Mouse (Mus musculus) left cerebral cortex, adult 8-10 months (tissue): ENCODE data around the gene Sys1. TPM values are rescaled to one million over a fixed set of nuclear protein-coding genes. Genes with fewer than 3 reads are reported as not detected.

Experiments
- DNase-seq, 2 experiments: peaks; one replicate each; pipeline ENCODE4 v3.0.0; 2022; ENCODE audit warnings: low spot score in 2 of 2
- total RNA-seq, 4 experiments: library from RNA; stranded (reverse); gene quantifications; 2 replicates each; pipeline ENCODE4 v1.2.4; 2022

Sys1 gene
- 10 to 100 TPM; 39.4 to 46.1 (median 40.6) TPM for total RNA-seq

DNA sequence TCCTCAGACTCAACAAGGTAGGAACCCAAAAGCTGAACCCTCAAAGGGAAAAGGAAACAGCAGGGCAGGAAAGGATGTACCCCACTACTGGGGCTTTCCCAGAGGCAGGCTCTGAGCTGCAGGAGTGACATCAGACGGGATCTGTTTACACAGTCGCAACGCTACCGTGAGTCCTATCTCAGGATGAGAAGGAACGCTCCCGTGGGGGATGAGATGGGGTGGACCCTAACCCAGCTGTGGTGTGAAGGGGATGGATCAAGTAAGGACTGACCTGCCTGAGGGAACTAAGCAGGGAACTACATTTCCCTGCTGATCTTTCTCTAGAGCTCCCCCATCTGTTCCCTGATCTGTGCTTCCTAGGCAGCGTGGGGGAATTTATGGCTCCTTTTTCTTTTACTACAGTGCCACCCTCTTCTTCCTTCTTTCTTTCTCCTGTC lies at the start of gene Sys1:
TSS of gene Sys1 (plus strand) at position 101 of the 437 bp plus-strand sequence.
- DNase-seq: peak; percentile 40 to 59

- peak in 1 of 2 experiments; percentile 50 for DNase-seq
These were observed 49.1 kb upstream of the Sys1 start for GRCm38 (mm10) chr2:164407708-164408107.

GRCm38 (mm10) chr2:164414167-164414566 lies 42.6 kb upstream of the Sys1 start:
- no peak for DNase-seq

GRCm38 (mm10) chr2:164414581-164414980 lies 42.2 kb upstream of the Sys1 start:
- DNase-seq: no peak

DNA sequence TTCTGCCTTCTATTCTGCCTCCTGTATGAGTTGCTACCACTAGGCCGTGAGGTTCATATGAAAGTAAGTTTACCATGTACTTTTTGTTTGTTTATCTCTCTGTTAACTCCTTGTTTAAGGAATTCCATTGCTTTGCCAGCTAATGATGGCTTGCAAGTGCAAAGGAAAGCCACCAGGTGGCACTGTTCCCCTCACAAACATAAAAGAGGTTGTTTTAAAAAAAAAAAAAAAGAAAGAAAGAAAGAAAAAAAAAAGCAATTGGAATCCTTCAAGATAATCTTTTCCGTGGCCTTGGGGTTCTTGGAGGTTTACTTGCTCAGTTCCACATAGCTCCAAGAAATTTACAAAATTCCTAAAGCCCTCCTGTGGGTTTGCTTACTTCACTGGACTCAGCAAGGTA lies 39.6 kb upstream of the Sys1 start:
- DNase-seq: no peak

DNA sequence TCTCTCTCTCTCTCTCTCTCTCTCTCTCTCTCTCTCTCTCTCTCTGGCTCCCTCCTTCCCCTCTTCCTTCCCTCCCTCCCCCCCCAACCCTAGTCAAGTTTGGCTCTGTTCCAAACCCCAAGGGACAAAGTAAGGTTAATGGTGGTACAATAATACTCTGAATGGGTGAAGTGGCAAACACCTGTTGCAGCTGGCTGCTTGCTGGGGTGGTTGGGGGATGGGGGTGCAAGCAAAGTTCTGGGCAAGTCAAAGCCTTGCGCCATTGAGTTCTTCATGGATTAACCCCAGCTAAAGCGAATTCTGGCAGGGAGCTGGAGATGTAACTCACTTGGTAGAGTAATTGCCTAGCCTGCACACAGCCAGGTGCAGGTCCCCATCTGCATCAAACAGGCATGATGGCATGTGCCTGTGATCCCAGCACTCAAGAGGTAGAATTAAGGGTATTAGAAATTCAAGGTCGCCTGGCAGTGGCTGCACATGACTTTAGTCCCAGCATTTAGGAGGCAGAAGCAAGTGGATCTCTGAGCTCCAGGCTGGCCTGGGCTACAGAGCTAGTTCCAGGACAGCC lies 38.4 kb upstream of the Sys1 start:
- no peak for DNase-seq

GRCm38 (mm10) chr2:164419489-164419888 lies 37.3 kb upstream of the Sys1 start:
- DNase-seq: no peak

DNA sequence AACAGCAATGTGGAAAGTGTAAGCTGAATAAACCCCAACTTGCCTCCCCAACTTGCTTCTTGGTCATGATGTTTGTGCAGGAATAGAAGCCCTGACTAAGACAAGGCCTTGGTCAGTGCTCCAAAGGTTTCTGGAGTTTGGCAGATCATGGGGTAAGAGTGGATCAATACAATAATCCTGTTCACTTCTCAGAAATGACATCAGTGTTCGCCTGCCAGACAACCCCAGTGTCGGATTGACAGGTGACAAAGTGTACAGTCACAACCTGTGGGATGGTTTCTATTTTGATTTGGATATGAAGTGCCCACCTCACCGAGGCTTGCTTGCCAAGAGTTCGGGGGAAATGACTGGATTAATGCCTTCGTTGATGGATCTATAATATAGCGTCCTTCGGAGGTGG lies 35.5 kb upstream of the Sys1 start:
- DNase-seq: no peak

- DNase-seq: no peak
These were observed 34.8 kb upstream of the Sys1 start for GRCm38 (mm10) chr2:164421979-164422378.

DNA sequence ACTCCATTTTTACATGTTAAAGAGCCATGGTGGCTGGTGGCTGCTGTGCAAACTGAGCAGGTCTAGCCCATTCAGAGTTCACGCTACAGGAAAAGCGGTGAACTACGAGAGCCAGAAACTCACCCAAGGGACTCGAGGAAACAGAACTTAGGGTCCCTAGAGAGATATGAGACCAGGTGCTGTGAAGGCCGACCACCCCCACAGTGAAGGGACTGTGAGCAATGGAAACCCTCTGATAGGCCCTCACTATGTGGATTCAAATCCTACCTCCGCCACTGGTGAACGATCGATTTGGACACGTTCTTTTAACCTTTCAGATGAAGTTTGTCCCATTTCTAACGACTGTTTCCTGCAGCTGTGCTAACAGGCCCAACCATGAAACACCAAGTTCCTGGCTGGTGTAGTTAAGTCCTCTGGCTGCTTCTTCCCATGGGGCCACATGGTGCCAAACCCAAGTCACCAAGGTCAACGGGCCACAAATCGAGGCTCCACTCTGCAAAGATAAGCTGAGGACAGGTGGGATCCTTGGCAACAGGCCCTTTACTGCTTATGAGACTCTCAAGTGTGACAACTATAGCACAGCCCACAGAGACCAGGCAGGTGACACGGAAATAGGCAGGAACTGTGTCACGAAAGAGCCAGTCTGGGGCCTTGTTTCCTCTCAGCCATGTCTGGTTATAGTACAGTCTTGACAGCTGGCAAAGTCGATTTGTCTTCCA lies 33.9 kb upstream of the Sys1 start:
- no peak for DNase-seq

- DNase-seq: peak in 1 of 2 experiments; percentile 41
These were observed 33.3 kb upstream of the Sys1 start for GRCm38 (mm10) chr2:164423464-164423863.

DNA sequence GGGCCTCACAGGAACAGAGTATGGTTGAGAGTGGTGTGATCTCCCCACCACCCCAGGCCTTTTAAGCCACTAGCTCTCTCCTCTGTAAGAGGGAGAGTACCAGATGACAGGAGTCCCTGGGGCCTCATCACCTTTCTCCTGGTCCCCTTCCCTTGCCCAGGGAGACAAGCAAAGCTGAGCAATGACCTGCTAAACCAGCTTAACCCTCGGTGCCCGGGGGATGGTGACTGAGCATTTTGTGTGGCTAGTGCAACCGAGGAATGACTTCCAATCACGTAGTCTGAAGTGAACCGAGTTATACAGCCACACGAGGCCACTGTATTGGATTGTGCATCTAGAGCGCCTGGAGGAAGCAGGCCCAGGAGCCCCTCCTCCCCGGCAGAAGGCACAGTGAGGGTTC lies 32.4 kb upstream of the Sys1 start:
- DNase-seq: no peak

GRCm38 (mm10) chr2:164425401-164425800 lies 31.4 kb upstream of the Sys1 start:
- no peak for DNase-seq

DNA sequence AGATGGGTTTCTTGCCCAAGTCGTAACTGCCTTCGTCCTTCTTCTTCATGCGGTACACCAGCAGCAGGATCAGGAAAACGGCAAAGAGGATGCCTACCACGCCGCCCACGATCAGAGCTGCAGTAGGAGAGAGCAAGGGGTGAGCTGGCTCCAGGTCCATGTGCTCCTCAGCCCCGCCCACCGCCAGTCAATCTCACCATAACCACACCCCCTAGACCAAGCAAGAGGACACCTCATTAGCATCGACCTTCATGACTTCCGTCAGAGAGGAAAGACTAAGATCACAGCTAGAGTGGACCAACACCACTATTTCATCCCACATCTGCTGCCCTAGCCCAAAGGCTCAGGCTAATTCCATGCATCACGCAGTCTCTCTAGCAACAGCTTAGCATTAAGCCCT lies 30.6 kb upstream of the Sys1 start:
- DNase-seq: no peak

DNA sequence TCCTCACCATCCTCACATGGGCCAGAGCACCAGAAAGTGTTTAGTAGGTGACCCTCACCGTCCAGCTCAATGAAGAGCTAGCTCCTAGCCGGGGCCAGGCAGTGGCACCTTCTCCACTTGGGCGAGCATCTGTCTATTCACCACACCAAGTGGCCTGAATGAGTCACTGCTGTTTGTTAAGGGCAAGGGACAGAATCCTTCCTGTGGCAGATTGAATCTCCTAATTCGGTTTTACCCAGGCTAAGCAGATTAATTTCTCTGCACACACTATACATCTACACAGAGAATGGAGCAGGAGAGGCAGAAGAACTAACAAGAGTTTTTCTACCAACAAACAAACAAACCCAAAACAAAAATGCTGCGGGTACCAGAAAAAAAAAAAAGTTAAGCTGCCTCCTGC lies 29.8 kb upstream of the Sys1 start:
- no peak for DNase-seq

DNA sequence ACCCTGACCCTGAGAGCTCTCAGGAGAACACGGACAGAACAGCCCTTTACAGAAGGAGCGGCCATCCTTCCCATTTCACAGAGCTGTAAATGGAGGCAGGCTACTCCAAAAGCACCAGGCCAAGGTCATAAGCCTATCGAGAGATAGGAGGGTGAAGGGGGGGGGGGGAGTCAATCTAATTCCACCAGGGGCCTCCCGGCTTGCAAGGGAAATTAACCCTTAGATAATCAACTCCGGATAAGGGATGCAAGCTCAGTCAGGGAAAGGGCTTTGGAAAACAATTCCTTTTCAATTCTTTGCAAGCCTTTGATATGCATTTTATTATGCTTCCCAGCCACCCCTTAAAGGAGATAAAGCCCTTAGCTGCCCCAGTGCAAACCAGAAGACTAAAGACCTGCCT lies 28.3 kb upstream of the Sys1 start:
- no peak for DNase-seq

GRCm38 (mm10) chr2:164429881-164430615 lies 26.7 kb upstream of the Sys1 start:
- DNase-seq: no peak

DNA sequence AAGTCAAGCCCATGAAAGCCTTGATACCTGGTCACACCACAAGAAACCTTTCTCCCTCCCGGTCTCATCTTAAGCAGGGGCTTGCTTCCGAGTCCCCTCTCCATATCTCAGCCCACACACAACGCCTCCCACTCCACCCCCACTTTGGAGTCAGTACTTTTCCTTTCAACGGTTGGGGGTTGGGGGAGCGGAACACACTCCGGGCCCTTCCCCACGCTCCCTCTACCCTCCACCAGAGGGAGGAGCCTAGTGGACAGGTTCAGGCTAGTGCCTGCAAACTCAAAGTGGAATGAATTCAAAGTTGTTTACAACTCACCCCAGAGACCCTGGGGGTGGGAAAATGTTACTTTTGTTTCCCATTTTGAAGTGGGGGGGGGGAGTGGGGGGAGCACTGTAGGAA lies 26.1 kb upstream of the Sys1 start:
- no peak for DNase-seq

GRCm38 (mm10) chr2:164431676-164432465 lies 24.9 kb upstream of the Sys1 start:
- no peak for DNase-seq

GRCm38 (mm10) chr2:164432541-164433191 lies 24.1 kb upstream of the Sys1 start:
- DNase-seq: no peak

DNA sequence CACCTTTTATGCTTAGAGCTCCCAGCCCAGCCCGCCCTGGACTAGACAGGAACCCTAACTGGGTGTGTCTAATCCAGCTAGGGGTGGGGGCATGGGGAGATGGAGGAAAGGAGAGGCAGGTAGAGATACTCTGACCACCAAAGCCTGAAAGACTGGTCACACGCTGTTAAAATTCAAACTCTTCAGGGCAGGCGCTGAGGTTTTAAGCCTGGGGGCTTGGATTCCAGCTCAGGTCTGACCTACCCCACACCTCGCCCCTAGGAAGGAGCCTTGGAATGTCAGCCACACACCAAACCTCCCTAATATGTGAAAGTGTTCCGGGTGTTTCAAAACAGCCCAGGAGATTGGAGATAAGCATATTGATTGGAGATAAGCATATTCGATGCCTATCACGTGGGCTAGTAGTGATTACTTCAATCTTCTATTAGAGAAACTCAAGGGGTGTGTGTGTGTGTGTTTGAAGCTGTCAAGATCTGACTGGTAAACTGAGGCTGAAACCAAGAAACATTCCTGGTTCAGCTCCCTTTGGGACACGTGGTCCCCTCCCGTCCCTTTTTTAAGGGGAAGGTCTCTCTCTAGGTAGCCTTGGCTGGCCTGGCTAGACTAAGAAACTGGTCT lies 23.4 kb upstream of the Sys1 start:
- no peak for DNase-seq
